Mouse (Mus musculus): ENCODE data around the gene Olfr876.
"Not testable (repeated sequence)": the region's sequence is repeated elsewhere in the genome, so short reads cannot be mapped to it uniquely, and the experiment has no call there.

Gene Olfr876

DNA sequence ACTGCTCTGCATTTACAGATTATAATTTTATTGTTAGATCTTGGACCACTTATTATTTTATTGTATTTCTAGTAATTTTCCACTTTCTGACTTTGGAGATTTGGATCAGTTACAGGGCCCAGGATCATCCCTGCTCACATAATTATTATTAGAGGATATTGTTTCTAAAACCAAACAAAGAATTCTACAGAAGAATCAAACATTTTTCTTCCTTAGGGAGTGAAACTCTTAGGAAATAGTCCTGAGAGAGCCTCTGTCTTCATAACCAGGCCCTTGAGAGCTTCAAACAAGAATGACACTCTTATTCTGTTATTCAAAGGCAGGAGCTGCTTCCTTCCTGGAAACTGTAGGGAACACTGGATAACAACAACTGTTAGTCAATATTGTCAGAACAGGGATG, at the start of gene Olfr876:
Olfr876 (plus strand) TSS at position 301 of the 400 bp plus-strand sequence.
- DNase-seq, result no peak

DNA sequence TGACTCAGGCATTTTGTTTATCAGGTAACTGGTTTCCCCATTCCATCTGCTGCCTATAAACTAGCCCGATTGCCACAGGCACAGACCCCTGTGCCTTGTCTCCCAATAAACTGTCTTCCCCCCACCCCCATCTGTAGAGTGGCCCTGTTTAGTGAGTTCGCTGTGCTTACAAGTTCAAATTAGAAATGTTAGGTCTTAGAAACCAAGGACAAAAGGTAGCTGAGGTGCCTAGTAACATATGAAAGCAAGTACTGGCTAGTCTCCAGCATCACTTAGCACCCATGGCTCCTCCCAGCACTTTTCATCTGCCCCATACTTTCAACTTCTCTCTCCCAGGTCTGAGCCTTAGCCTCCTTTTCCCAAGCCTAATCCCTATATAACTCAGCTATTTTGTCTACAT, 41.1 kb upstream of the Olfr876 start:
- no peak for DNase-seq

DNA sequence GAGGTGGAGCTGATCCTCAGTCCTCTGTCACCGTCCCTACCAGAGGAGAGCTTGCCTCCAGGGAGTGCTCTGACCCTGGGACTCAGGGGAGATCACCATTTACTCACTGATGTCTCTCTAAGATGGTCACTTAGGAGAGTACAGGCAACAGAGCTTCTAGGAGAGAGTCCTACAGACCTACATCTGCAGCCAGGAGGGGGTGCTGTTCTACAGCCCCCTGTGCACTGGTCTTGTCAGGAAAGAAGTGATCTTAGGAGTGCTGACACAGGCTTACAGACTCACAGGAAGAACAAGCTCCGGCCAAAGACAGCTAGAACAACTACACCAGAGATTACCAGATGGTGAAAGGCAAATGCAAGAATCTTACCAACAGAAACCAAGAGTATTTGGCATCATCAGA, 40.3 kb upstream of the Olfr876 start:
- no peak for DNase-seq

DNA sequence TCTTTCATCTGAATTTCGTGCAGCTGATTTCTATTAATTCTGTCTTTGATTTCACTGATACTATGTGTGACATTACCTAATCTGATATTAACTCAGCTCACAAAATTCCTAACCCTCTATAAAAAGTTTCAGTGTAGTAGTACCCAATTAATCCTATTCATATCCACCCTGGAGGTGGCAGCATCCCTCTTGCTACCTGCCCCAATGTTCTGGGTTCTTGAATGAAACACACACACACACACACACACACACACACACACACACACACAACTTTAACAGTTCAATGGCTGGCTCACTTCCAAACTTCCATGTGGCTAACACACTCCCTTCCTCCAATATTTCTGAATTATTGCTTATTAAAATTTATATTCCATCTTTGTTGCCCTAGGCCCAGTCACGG, 32.2 kb upstream of the Olfr876 start:
- no peak for DNase-seq

GRCm38 (mm10) chr9:37771759-37772158, 31.1 kb upstream of the Olfr876 start, which contains the start of gene Olfr875:
TSS of gene Olfr875 (plus strand) at chr9:37771857.
- no peak for DNase-seq

GRCm38 (mm10) chr9:37782766-37783260, 20.0 kb upstream of the Olfr876 start:
- no peak for DNase-seq

DNA sequence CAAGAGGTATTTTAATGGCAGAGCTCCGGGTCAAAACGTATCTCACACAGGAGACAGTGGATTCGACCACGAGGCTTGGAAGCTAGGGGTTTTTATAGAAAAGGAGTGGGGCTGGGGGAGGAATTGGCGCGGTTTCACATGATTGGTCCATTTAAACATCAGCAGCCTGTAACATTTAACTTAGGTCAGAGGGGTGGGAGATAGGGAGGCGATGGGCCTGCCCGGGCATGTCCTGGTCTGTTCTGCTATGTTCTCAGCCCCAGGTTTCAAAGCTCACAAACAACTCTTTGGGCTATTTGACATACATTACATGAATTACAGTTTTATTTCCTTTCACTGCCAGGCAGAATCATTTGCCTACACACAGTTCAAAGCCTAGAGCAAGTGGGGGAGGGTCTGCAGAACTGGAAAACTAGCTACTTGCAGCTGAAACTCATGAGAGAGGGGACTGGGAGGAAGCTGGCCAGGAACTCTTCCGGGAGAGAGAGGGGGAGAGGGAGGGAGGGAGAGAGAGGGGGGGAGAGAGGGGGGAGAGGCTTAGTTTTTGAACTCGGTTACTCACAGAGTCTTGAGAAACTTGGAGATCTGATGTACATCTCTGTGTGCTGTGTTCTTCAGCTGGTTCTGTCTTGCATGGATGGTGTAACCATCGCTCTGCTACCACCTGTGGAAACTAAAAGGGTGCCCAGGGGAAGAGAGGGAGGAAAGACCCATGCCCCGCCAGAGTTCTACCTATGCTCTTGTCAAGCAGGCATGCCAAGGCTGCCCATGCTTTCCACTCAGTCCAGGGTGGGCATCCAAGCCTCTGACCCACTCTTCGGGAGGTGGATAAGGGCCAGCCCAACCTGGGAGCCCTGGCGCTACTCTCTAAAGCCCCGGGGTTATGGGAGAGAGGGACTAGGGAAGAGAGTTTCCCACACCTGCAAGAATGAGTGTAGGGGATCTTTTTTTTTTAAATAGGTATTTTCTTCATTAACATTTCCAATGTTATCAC, 19.1 kb upstream of the Olfr876 start:
- DNase-seq, result not testable (repeated sequence)

GRCm38 (mm10) chr9:37786411-37786810, 16.4 kb upstream of the Olfr876 start:
- DNase-seq, result no peak

DNA sequence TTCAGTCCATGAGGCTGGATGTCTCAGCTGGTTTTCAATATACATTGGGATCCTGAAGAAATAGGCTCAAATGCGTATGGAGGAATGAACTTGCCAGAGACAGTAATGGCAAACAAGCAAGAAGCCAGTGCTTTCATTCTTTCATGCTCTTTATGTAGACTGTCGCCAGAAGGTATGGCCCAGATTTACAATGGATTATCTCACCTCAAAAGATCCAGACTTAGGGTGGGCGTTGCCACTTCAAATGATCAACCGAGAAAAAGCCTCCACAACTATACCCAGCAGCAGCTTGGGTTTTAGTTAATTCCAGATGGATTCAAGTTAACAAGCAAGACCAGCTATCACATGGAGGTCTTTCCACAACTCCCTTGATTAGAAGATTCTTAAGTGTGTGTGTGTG, 776 bp upstream of the Olfr876 start:
- DNase-seq, result no peak

- no peak for DNase-seq
These were observed 4.4 kb downstream of the Olfr876 start for GRCm38 (mm10) chr9:37807235-37807634.

GRCm38 (mm10) chr9:37808456-37808855, 5.6 kb downstream of the Olfr876 start:
- DNase-seq, result no peak

DNA sequence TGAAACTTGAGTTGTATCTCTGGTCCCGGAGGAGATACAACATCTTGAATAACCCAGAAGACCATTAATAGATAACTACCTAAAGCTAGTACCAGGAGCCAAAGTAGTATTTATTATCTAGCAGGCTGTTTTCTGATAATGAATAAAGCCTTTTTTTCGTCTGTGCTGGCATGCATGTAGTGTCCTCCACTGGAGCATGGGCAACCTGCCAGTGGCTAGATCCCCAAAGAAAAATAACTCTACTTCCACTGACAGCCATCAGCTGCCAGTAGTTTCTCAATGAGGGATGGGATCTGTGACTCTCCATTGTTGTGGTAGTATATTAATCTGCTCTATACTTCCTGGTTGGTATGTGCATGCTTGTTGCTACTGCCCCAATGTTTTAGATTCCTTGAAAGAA, 6.1 kb downstream of the Olfr876 start:
- no peak for DNase-seq

DNA sequence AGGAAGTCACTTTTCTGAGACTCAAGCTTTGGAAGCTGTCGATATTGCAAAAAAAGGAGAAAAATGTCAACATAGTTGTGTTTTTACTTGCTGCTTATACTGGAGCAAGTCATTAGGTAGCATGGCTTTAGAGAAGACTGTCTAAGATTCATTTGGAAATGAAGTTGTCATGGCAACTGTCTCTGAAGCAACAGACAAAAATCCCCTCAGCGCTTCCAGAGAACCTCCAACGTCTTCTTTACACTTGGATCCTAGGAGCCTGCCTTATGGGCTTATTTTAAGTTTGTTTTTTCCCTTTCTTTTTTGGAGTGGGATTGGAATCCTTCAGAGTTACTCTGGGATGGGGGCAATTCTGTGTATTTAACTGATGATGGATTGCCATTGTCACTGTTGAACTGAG, 11.9 kb downstream of the Olfr876 start:
- DNase-seq, result no peak

DNA sequence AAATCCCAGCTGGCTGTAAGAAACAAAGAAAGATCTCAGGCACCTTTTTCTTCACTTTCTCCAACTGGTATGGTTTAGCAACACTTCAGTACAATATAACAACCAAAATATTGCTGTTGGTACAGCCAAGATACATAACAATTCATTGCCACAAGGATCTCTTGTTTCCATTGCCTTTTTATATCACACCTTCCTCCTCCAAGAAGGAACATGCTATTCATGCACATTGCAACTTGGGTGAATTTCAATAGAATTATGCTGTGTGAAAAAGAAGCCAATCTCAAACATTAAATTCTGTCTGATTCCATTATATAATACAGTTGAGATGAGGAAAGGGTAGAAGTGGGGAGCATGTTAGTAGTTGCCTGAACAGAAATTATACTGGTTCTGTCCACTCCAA, 27.1 kb downstream of the Olfr876 start:
- DNase-seq, result no peak

DNA sequence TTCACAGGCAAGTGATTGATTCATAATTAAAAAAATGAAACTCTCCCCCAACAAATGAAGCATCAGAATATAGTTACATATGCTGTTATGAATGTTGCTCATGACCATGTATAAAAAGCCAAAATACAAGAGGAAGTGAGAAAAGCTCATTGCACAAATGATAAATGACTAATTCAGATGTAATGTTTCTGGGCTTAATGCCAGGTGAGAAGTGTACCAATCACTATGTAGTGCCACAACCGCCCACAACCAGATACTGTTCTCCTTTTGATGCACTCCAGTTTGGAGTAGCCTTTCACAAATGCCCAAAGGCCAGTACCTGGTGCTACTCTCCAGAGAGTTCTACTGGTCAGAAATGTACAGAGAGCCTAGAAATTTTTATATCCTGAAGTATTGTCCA, 30.5 kb downstream of the Olfr876 start:
- DNase-seq, result no peak

DNA sequence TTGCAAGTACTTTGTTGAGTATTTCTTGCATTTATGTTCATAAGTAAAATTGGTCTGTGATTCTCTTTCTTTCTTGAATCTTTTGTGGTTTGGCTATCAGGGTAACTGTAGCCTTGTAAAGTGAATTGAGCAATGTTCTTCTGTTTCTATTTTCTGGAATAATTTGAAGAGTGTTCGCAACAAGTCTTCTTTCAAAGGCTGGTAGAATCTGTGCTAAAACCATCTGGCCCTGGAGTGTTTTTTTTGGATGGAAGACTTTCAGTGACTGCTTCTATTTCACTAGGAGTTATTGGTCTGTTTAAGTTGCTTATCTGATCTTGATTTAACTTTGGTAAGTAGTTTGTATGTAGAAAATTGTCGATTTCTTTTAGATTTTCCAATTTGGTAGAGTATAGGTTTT, 46.4 kb downstream of the Olfr876 start:
- DNase-seq, result no peak

- DNase-seq, result no peak
These were observed 51.1 kb downstream of the Olfr876 start, which contains the start of gene Olfr877 for GRCm38 (mm10) chr9:37853969-37854368. TSS of gene Olfr877 (plus strand) at chr9:37854269.
